Mouse (Mus musculus): ENCODE results near the gene Slc25a43.

- TF ChIP-seq POLR2A (IDR thresholded peaks at IDR 0.05; ENCODE audit: extremely low read depth, insufficient read depth, low read length): no peak
- TF ChIP-seq CTCF (IDR thresholded peaks at IDR 0.05; ENCODE audit: extremely low read depth, insufficient read depth, low read length): no peak
These were observed 1.3 kb downstream of the Slc25a43 start for GRCm38 (mm10) chrX:36744735-36745134.

Data from cortical plate, adult 2 months (tissue).